Mouse (Mus musculus) heart, embryonic 15.5 days (tissue): Measurements from ENCODE around the gene Immp2l. TPM values are rescaled to one million over a fixed set of nuclear protein-coding genes. Genes with fewer than 3 reads are reported as not detected.

ENCODE experiments used
- ATAC-seq: fragments of 200-750 bp; cut with Nextera tagmentation; replicated peaks from 2 replicates; pipeline ENCODE4 v1.8.0; 2017; ENCODE audit warnings: low read depth, moderate TSS enrichment; ENCODE audit not compliant: insufficient number of reproducible peaks, insufficient read depth, low FRiP score
- H3K27ac ChIP-seq: fragments of 300-500 bp; sonication (generic); 2 replicates; pipeline ENCODE4 v1.5.1; 2015; ENCODE audit warnings: mild to moderate bottlenecking, inconsistent platforms
- H3K27me3 ChIP-seq: fragments of 300-500 bp; sonication (generic); 2 replicates; pipeline ENCODE4 v1.6.1; 2015; ENCODE audit warnings: inconsistent platforms
- H3K36me3 ChIP-seq: fragments of 300-500 bp; sonication (generic); 2 replicates; pipeline ENCODE4 v1.6.1; 2015; ENCODE audit warnings: mild to moderate bottlenecking, inconsistent platforms
- H3K4me1 ChIP-seq: fragments of 300-500 bp; sonication (generic); replicated peaks from 2 replicates; pipeline ENCODE4 v1.6.1; 2015; ENCODE audit warnings: inconsistent platforms
- H3K4me2 ChIP-seq: fragments of 300-500 bp; sonication (generic); 2 replicates; pipeline ENCODE4 v1.6.1; 2015; ENCODE audit warnings: inconsistent platforms, mild to moderate bottlenecking, moderate library complexity
- H3K4me3 ChIP-seq: fragments of 300-500 bp; sonication (generic); 2 replicates; pipeline ENCODE4 v1.5.1; 2015; ENCODE audit warnings: mild to moderate bottlenecking, inconsistent platforms
- H3K9ac ChIP-seq: fragments of 300-500 bp; sonication (generic); 2 replicates; pipeline ENCODE4 v1.6.1; 2015; ENCODE audit warnings: mild to moderate bottlenecking, inconsistent platforms
- H3K9me3 ChIP-seq: fragments of 300-500 bp; sonication (generic); replicated peaks from 2 replicates; pipeline ENCODE4 v1.6.1; 2016; ENCODE audit warnings: inconsistent platforms
- WGBS: fragments of 180-500 bp; shearing (Covaris S2); methylation state at CpG from one replicate; pipeline ENCODE4 v1.1.7; 2015; ENCODE audit warnings: mixed read lengths; 5-methylcytosine and 5-hydroxymethylcytosine counted together
- polyA plus RNA-seq: library from polyadenylated mRNA; unstranded; fragments of >200 nt; fragmentation: Nextera tagmentation; extraction: Ambion mirVana; gene quantifications from 2 replicates; pipeline ENCODE4 v1.2.1, GENCODE M21; 2015

Immp2l gene
- polyA plus RNA-seq, 1 experiment from 2014 or later = 8.3 TPM

GRCm38 (mm10) chr12:41111456-41111855 lies 87.6 kb downstream of the Immp2l start:
- H3K9me3 ChIP-seq = no peaks in the 10 kb centered on the region
- H3K27ac ChIP-seq = no peak overlapping the region
- H3K9ac ChIP-seq = no peak overlapping the region
- H3K4me1 ChIP-seq = no peaks in the 10 kb centered on the region
- WGBS = 26% methylated on average over 1 of the region's 1 CpGs
- H3K4me3 ChIP-seq = no peak overlapping the region
- ATAC-seq = no peak
- H3K4me2 ChIP-seq = no peak overlapping the region
- H3K27me3 ChIP-seq = no peaks in the 10 kb centered on the region
- H3K36me3 ChIP-seq = no peaks in the 10 kb centered on the region

- ATAC-seq = no peak
- Histone ChIP-seq H3K36me3 (no peaks in the 10 kb centered on the region), H3K4me1 (no peaks in the 10 kb centered on the region), H3K27ac (no peak overlapping the region), H3K9me3 (no peaks in the 10 kb centered on the region), H3K27me3 (no peaks in the 10 kb centered on the region), H3K4me2 (no peak overlapping the region), H3K9ac (no peak overlapping the region), H3K4me3 (no peak overlapping the region)
- WGBS = 27% methylated on average over 6 of the region's 6 CpGs
Measured at GRCm38 (mm10) chr12:41112137-41112536, 88.2 kb downstream of the Immp2l start.

GRCm38 (mm10) chr12:41118358-41118757 lies 94.5 kb downstream of the Immp2l start:
- no peak for ATAC-seq
- H3K9me3 ChIP-seq = no peaks in the 10 kb centered on the region
- no peak overlapping the region for H3K4me2 ChIP-seq
- H3K36me3 ChIP-seq = no peaks in the 10 kb centered on the region
- H3K4me1 ChIP-seq = peaks cover 8% of the 10 kb centered on the region; the same call in 1 of the 2 replicates
- H3K27ac ChIP-seq = no peak overlapping the region
- H3K4me3 ChIP-seq = no peak overlapping the region
- H3K9ac ChIP-seq = no peak overlapping the region
- H3K27me3 ChIP-seq = no peaks in the 10 kb centered on the region

GRCm38 (mm10) chr12:41119657-41120056 lies 95.8 kb downstream of the Immp2l start:
- no peak overlapping the region for H3K27ac ChIP-seq
- WGBS = 54% methylated on average over 6 of the region's 6 CpGs
- ATAC-seq = no peak

GRCm38 (mm10) chr12:41123207-41123606 lies 99.3 kb downstream of the Immp2l start:
- H3K4me2 ChIP-seq = no peak overlapping the region
- H3K36me3 ChIP-seq = no peaks in the 10 kb centered on the region
- no peak overlapping the region for H3K4me3 ChIP-seq
- H3K9me3 ChIP-seq = no peaks in the 10 kb centered on the region
- ATAC-seq = no peak
- H3K4me1 ChIP-seq = peaks cover 12% of the 10 kb centered on the region
- WGBS = 87% methylated on average over 2 of the region's 2 CpGs
- no peak overlapping the region for H3K9ac ChIP-seq
- H3K27me3 ChIP-seq = no peaks in the 10 kb centered on the region
- H3K27ac ChIP-seq = no peak overlapping the region

More at GRCm38 (mm10) chr12:41119657-41120056, 95.8 kb downstream of the Immp2l start:
- Histone ChIP-seq H3K4me2 (no peak overlapping the region), H3K4me1 (peaks cover 8% of the 10 kb centered on the region; the same call in 1 of the 2 replicates), H3K9me3 (no peaks in the 10 kb centered on the region), H3K36me3 (no peaks in the 10 kb centered on the region), H3K9ac (no peak overlapping the region), H3K4me3 (no peak overlapping the region), H3K27me3 (no peaks in the 10 kb centered on the region)

- H3K4me2 ChIP-seq = no peak overlapping the region
- no peak overlapping the region for H3K9ac ChIP-seq
- H3K27ac ChIP-seq = no peak overlapping the region
- H3K36me3 ChIP-seq = no peaks in the 10 kb centered on the region
- no peaks in the 10 kb centered on the region for H3K4me1 ChIP-seq
- H3K4me3 ChIP-seq = no peak overlapping the region
- no peak for ATAC-seq
- no peaks in the 10 kb centered on the region for H3K9me3 ChIP-seq
- WGBS = 82% methylated on average over 3 of the region's 3 CpGs
- no peaks in the 10 kb centered on the region for H3K27me3 ChIP-seq
Measured at GRCm38 (mm10) chr12:41134885-41135284, 111.0 kb downstream of the Immp2l start.

- H3K4me2 ChIP-seq = no peak overlapping the region
- no peak; the same call in 1 of the 2 replicates for ATAC-seq
- H3K9ac ChIP-seq = no peak overlapping the region
- no peaks in the 10 kb centered on the region for H3K27me3 ChIP-seq
- no peak overlapping the region for H3K4me3 ChIP-seq
- no peaks in the 10 kb centered on the region for H3K36me3 ChIP-seq
- peaks cover 7% of the 10 kb centered on the region; the same call in 1 of the 2 replicates for H3K4me1 ChIP-seq
- no peaks in the 10 kb centered on the region for H3K9me3 ChIP-seq
- 0 out of 2 replicates have a peak overlapping the region, but pooled peaks have one; percentile 36 for H3K27ac ChIP-seq
- 46% methylated on average over 4 of the region's 4 CpGs for WGBS
Measured at GRCm38 (mm10) chr12:41159543-41159942, 135.7 kb downstream of the Immp2l start.

GRCm38 (mm10) chr12:41167802-41168201 lies 143.9 kb downstream of the Immp2l start:
- Histone ChIP-seq H3K9ac (no peak overlapping the region), H3K27ac (no peak overlapping the region), H3K36me3 (no peaks in the 10 kb centered on the region), H3K4me3 (no peak overlapping the region), H3K9me3 (no peaks in the 10 kb centered on the region), H3K27me3 (no peaks in the 10 kb centered on the region), H3K4me2 (no peak overlapping the region), H3K4me1 (no peaks in the 10 kb centered on the region)
- ATAC-seq = no peak
- WGBS = 72% methylated on average over 4 of the region's 4 CpGs

- Histone ChIP-seq H3K36me3 (no peaks in the 10 kb centered on the region), H3K4me2 (no peak overlapping the region), H3K4me1 (no peaks in the 10 kb centered on the region), H3K9me3 (no peaks in the 10 kb centered on the region), H3K4me3 (no peak overlapping the region), H3K27me3 (no peaks in the 10 kb centered on the region), H3K9ac (no peak overlapping the region), H3K27ac (no peak overlapping the region)
- 80% methylated on average over 1 of the region's 1 CpGs for WGBS
- ATAC-seq = no peak
Measured at GRCm38 (mm10) chr12:41170051-41170450, 146.2 kb downstream of the Immp2l start.

GRCm38 (mm10) chr12:41182856-41183255 lies 159.0 kb downstream of the Immp2l start:
- Histone ChIP-seq H3K4me2 (no peak overlapping the region), H3K27me3 (no peaks in the 10 kb centered on the region), H3K36me3 (no peaks in the 10 kb centered on the region), H3K9me3 (no peaks in the 10 kb centered on the region), H3K9ac (no peak overlapping the region), H3K4me1 (no peaks in the 10 kb centered on the region), H3K27ac (no peak overlapping the region), H3K4me3 (no peak overlapping the region)
- no peak for ATAC-seq

GRCm38 (mm10) chr12:41185060-41185459 lies 161.2 kb downstream of the Immp2l start:
- no peak overlapping the region for H3K4me3 ChIP-seq
- no peaks in the 10 kb centered on the region for H3K4me1 ChIP-seq
- WGBS = 78% methylated on average over 4 of the region's 4 CpGs
- no peak for ATAC-seq
- H3K27me3 ChIP-seq = no peaks in the 10 kb centered on the region
- H3K9ac ChIP-seq = no peak overlapping the region
- H3K27ac ChIP-seq = no peak overlapping the region
- H3K36me3 ChIP-seq = no peaks in the 10 kb centered on the region
- H3K4me2 ChIP-seq = no peak overlapping the region
- no peaks in the 10 kb centered on the region for H3K9me3 ChIP-seq

- H3K9me3 ChIP-seq = no peaks in the 10 kb centered on the region
- no peak overlapping the region for H3K27ac ChIP-seq
- no peak for ATAC-seq
Measured at GRCm38 (mm10) chr12:41185509-41185908, 161.6 kb downstream of the Immp2l start.

More at GRCm38 (mm10) chr12:41185509-41185908, 161.6 kb downstream of the Immp2l start:
- Histone ChIP-seq H3K4me3 (no peak overlapping the region), H3K9ac (no peak overlapping the region), H3K4me2 (no peak overlapping the region), H3K4me1 (no peaks in the 10 kb centered on the region), H3K36me3 (no peaks in the 10 kb centered on the region), H3K27me3 (no peaks in the 10 kb centered on the region)
- 89% methylated on average over 6 of the region's 6 CpGs for WGBS
